9 mouse cellular contexts compared by ENCODE assay signal in the genomic region with DNA sequence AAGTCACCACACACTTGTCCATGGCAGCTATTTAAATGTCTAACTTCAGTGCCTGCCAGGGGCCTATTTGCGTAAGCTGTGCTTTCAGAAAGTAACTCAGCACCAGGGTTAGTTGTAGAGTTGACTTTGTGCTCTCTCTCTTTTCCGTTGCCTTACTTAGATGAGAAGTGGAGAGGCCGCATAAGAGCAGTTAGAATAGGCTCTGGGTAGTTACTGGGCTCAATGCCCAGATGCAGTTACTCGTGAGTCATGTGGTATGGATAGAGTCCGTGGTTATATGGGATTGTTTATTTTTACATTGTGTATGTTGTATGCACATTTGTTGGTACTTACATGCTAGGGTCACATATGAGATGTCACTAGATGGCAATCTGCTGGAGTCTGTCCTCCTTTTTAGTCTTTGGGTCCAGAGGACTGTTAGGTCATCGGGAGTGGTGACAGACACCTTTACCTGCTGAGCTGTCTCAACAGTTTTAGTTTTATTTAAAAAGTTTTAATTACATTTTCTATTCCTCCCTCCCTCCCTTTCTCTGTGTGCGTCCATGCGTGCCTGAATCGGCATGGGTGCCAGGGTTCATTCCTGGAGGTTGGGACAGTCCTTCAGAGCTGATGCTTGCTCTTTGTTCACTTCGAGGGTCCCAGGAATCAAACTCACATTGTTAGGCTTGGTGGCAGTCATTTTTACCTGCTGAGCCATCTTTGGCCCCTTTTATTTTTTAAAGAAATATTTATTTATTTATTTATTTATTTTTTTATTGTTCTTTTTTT. TPM values are rescaled to one million over a fixed set of nuclear protein-coding genes. Genes with fewer than 3 reads are reported as not detected.
DNase-seq lines count a peak whose midpoint lies in the region; ATAC-seq and TF ChIP-seq lines count a peak whose summit lies in the region.
"Had no signal": no experiment of that assay in that cellular context is flagged by ENCODE, and none has a peak within 500 bp of the region (broad histone marks: within the 10 kb centered on the region; RNA-seq: fewer than 3 reads in every experiment).

No protein-coding gene starts in this region.

- no peak for TF ChIP-seq POLR2A in limb, embryonic 14.5 days (IDR thresholded peaks at IDR 0.05; ENCODE audit: borderline replicate concordance, extremely low read depth, insufficient read depth, insufficient read length)

- 76% methylated on average over 10 of the region's 10 CpGs for WGBS in embryonic facial prominence, embryonic 13.5 days
- WGBS in embryonic facial prominence, embryonic 10.5 days, result 85% methylated on average over 10 of the region's 10 CpGs
- WGBS in limb, embryonic 14.5 days, result 75% methylated on average over 10 of the region's 10 CpGs
- 92% methylated on average over 10 of the region's 10 CpGs for WGBS in limb, embryonic 10.5 days
- WGBS in heart, postnatal 0 days, result 51% methylated on average over 10 of the region's 10 CpGs
- 79% methylated on average over 10 of the region's 10 CpGs for WGBS in neural tube, embryonic 13.5 days

- peak overlapping the region; percentile 27; the same call in 1 of the 2 replicates for H3K9ac ChIP-seq in embryonic facial prominence, embryonic 13.5 days
- H3K9ac ChIP-seq in limb, embryonic 14.5 days (ENCODE audit: low read depth, low read length, severe bottlenecking), result no peak overlapping the region
- no peak overlapping the region for H3K9ac ChIP-seq in heart, postnatal 0 days (replicated peaks; ENCODE audit: low read depth, low read length)
- no peak overlapping the region for H3K9ac ChIP-seq in neural tube, embryonic 13.5 days
- H3K9ac ChIP-seq: limb, embryonic 13.5 days had no signal

- H3K9me3 ChIP-seq in embryonic facial prominence, embryonic 13.5 days, result no peaks in the 10 kb centered on the region
- H3K9me3 ChIP-seq in embryonic facial prominence, embryonic 10.5 days, result no peaks in the 10 kb centered on the region
- no peaks in the 10 kb centered on the region for H3K9me3 ChIP-seq in limb, embryonic 14.5 days (ENCODE audit: control insufficient read depth, low read length)
- no peaks in the 10 kb centered on the region for H3K9me3 ChIP-seq in limb, embryonic 10.5 days (replicated peaks)
- no peaks in the 10 kb centered on the region for H3K9me3 ChIP-seq in heart, postnatal 0 days (replicated peaks; ENCODE audit: control insufficient read depth, low read length)
- no peaks in the 10 kb centered on the region for H3K9me3 ChIP-seq in neural tube, embryonic 13.5 days
- H3K9me3 ChIP-seq: limb, embryonic 13.5 days had no signal

- no peak for DNase-seq in embryonic facial prominence, embryonic 10.5 days (ENCODE audit: low spot score)
- peak; percentile 61 for DNase-seq in limb, embryonic 14.5 days (ENCODE audit: low spot score)
- DNase-seq in limb, embryonic 10.5 days (ENCODE audit: low spot score), result no peak
- peak; percentile 79 for DNase-seq in heart, postnatal 0 days (ENCODE audit: low spot score)
- DNase-seq in left cerebral cortex, adult 18-20 months (ENCODE audit: low spot score in 2 of 2), result no peak
- no peak for DNase-seq in thymus, postnatal 36 days

- H3K36me3 ChIP-seq in embryonic facial prominence, embryonic 13.5 days, result no peaks in the 10 kb centered on the region
- no peaks in the 10 kb centered on the region for H3K36me3 ChIP-seq in embryonic facial prominence, embryonic 10.5 days (replicated peaks)
- no peaks in the 10 kb centered on the region for H3K36me3 ChIP-seq in limb, embryonic 14.5 days (ENCODE audit: control insufficient read depth, insufficient read depth, low read length)
- no peaks in the 10 kb centered on the region; the same call in 1 of the 2 replicates for H3K36me3 ChIP-seq in limb, embryonic 10.5 days
- no peaks in the 10 kb centered on the region for H3K36me3 ChIP-seq in heart, postnatal 0 days (replicated peaks; ENCODE audit: control insufficient read depth, insufficient read depth, low read length)
- H3K36me3 ChIP-seq in neural tube, embryonic 13.5 days, result no peaks in the 10 kb centered on the region
- H3K36me3 ChIP-seq: limb, embryonic 13.5 days had no signal

- peak overlapping the region; percentile 31 for H3K4me2 ChIP-seq in embryonic facial prominence, embryonic 13.5 days
- H3K4me2 ChIP-seq in limb, embryonic 14.5 days (replicated peaks; ENCODE audit: low read depth, low read length, severe bottlenecking), result no peak overlapping the region
- H3K4me2 ChIP-seq in heart, postnatal 0 days (ENCODE audit: low read depth, low read length), result peak overlapping the region; percentile 86
- H3K4me2 ChIP-seq in neural tube, embryonic 13.5 days, result peak overlapping the region; percentile 74

- H3K4me3 ChIP-seq in embryonic facial prominence, embryonic 13.5 days, result no peak overlapping the region
- no peak overlapping the region for H3K4me3 ChIP-seq in embryonic facial prominence, embryonic 10.5 days
- H3K4me3 ChIP-seq in limb, embryonic 14.5 days (replicated peaks; ENCODE audit: low read length), result no peak overlapping the region
- H3K4me3 ChIP-seq in limb, embryonic 10.5 days, result no peak overlapping the region
- H3K4me3 ChIP-seq in heart, postnatal 0 days (ENCODE audit: low read depth, low read length), result peak overlapping the region; percentile 0; the same call in 1 of the 2 replicates
- no peak overlapping the region for H3K4me3 ChIP-seq in neural tube, embryonic 13.5 days
- H3K4me3 ChIP-seq: limb, embryonic 13.5 days had no signal

- peaks cover 25% of the 10 kb centered on the region for H3K4me1 ChIP-seq in embryonic facial prominence, embryonic 13.5 days
- peaks cover 19% of the 10 kb centered on the region for H3K4me1 ChIP-seq in embryonic facial prominence, embryonic 10.5 days
- peaks cover 19% of the 10 kb centered on the region for H3K4me1 ChIP-seq in limb, embryonic 14.5 days (ENCODE audit: control insufficient read depth, insufficient read depth, low read length)
- H3K4me1 ChIP-seq in limb, embryonic 10.5 days, result peaks cover 17% of the 10 kb centered on the region
- peaks cover 28% of the 10 kb centered on the region; the same call in 1 of the 2 replicates for H3K4me1 ChIP-seq in heart, postnatal 0 days (ENCODE audit: control insufficient read depth, insufficient read depth)
- H3K4me1 ChIP-seq in neural tube, embryonic 13.5 days (replicated peaks), result peaks cover 36% of the 10 kb centered on the region

- ATAC-seq in embryonic facial prominence, embryonic 13.5 days (ENCODE audit: insufficient number of reproducible peaks, insufficient read depth, low FRiP score, low TSS enrichment, low read depth), result no peak
- ATAC-seq in limb, embryonic 14.5 days (ENCODE audit: low FRiP score, low read depth), result no peak
- no peak for ATAC-seq in heart, postnatal 0 days (ENCODE audit: insufficient read depth, low read depth)
- ATAC-seq in neural tube, embryonic 13.5 days (ENCODE audit: low read depth), result no peak

- no peak for TF ChIP-seq EP300 in heart, postnatal 0 days (IDR thresholded peaks at IDR 0.05; ENCODE audit: low read depth)

- no peak for TF ChIP-seq CTCF in heart, postnatal 0 days (IDR thresholded peaks at IDR 0.05; ENCODE audit: low read depth)

- H3K27ac ChIP-seq in embryonic facial prominence, embryonic 13.5 days, result peak overlapping the region; percentile 7; the same call in 1 of the 2 replicates
- H3K27ac ChIP-seq in embryonic facial prominence, embryonic 10.5 days (replicated peaks), result no peak overlapping the region
- no peak overlapping the region for H3K27ac ChIP-seq in limb, embryonic 14.5 days (replicated peaks; ENCODE audit: low read depth, low read length)
- no peak overlapping the region for H3K27ac ChIP-seq in limb, embryonic 10.5 days
- peak overlapping the region; percentile 40 for H3K27ac ChIP-seq in heart, postnatal 0 days (ENCODE audit: low read depth)
- H3K27ac ChIP-seq in neural tube, embryonic 13.5 days (replicated peaks), result no peak overlapping the region
- H3K27ac ChIP-seq: limb, embryonic 13.5 days had no signal

- no peaks in the 10 kb centered on the region for H3K27me3 ChIP-seq in embryonic facial prominence, embryonic 13.5 days
- no peaks in the 10 kb centered on the region for H3K27me3 ChIP-seq in embryonic facial prominence, embryonic 10.5 days (replicated peaks; ENCODE audit: low read depth, poor library complexity, severe bottlenecking)
- H3K27me3 ChIP-seq in limb, embryonic 14.5 days (ENCODE audit: control insufficient read depth, insufficient read depth, low read length), result no peaks in the 10 kb centered on the region
- H3K27me3 ChIP-seq in limb, embryonic 10.5 days (ENCODE audit: low read depth, poor library complexity, severe bottlenecking), result no peaks in the 10 kb centered on the region
- H3K27me3 ChIP-seq in heart, postnatal 0 days (ENCODE audit: control insufficient read depth, insufficient read depth, low read length), result no peaks in the 10 kb centered on the region
- H3K27me3 ChIP-seq in neural tube, embryonic 13.5 days, result no peaks in the 10 kb centered on the region
- H3K27me3 ChIP-seq: limb, embryonic 13.5 days had no signal

RNA-seq across cellular contexts. Expression of gene Fam117b, which starts 3.2 kb away (rescaled TPM):
- polyA plus RNA-seq in embryonic facial prominence, embryonic 13.5 days (2015; fragmentation: Nextera tagmentation; extraction: Ambion mirVana), result 11.0 and 11.7 TPM in 2 replicates
- 11.2 and 11.5 TPM in 2 replicates for polyA plus RNA-seq in embryonic facial prominence, embryonic 10.5 days (2016; fragmentation: Nextera tagmentation; extraction: Ambion mirVana)
- polyA plus RNA-seq in limb, embryonic 14.5 days (2012; rRNA removed), result 12.3 and 13.9 TPM in 2 replicates
- polyA plus RNA-seq in limb, embryonic 14.5 days (2014; fragmentation: Nextera tagmentation; extraction: Ambion mirVana), result 12.4 and 14.9 TPM in 2 replicates
- polyA plus RNA-seq in limb, embryonic 10.5 days (2016; fragmentation: Nextera tagmentation; extraction: Ambion mirVana), result 9.7 and 12.3 TPM in 2 replicates
- 7.3 and 7.7 TPM in 2 replicates for total RNA-seq in heart, postnatal 0 days (2014; rRNA removed; ENCODE audit: low replicate concordance)
- polyA plus RNA-seq in heart, postnatal 0 days (2015; fragmentation: Nextera tagmentation; extraction: Ambion mirVana), result 2.3 and 2.4 TPM in 2 replicates
- 25.5 and 28.6 TPM in 2 replicates for polyA plus RNA-seq in neural tube, embryonic 13.5 days (2015; fragmentation: Nextera tagmentation; extraction: Ambion mirVana)
- 10 to 100 TPM; 55.5 to 56.7 TPM for total RNA-seq in left cerebral cortex, adult 18-20 months (2021)

Comparison
In these comparisons a context has a peak if more than half of its experiments do, and no peak if none do; other contexts are left out.
1. H3K27ac ChIP-seq: peak in embryonic facial prominence, embryonic 13.5 days (single experiment) and heart, postnatal 0 days (single experiment); none in embryonic facial prominence, embryonic 10.5 days (single experiment), limb, embryonic 14.5 days (single experiment), limb, embryonic 10.5 days (single experiment) and neural tube, embryonic 13.5 days (single experiment).
2. DNase-seq: peak in limb, embryonic 14.5 days (single experiment) and heart, postnatal 0 days (single experiment); none in embryonic facial prominence, embryonic 10.5 days (single experiment), limb, embryonic 10.5 days (single experiment), left cerebral cortex, adult 18-20 months (0 of 2) and thymus, postnatal 36 days (0 of 2).